Mouse (Mus musculus) small intestine, adult 2 months (tissue): ENCODE results near the gene Olfr554.

Experiments used
- CTCF ChIP-seq: fragments of 200-500 bp; IDR thresholded peaks from 2 replicates; pipeline ENCODE4 v1.5.1; 2012; ENCODE audit warnings: low read depth, mild to moderate bottlenecking, control low read depth, inconsistent platforms, low read length, moderate library complexity, mixed read lengths; ENCODE audit not compliant: insufficient replicate concordance, insufficient read length; ENCODE audit errors: extremely low read depth
- POLR2A ChIP-seq: fragments of 200-500 bp; IDR thresholded peaks from 2 replicates; pipeline ENCODE4 v1.6.1; 2012; ENCODE audit warnings: low read depth, mild to moderate bottlenecking, control low read depth, inconsistent platforms, low read length, moderate library complexity

GRCm38 (mm10) chr7:102686944-102687501 lies 48.8 kb downstream of the Olfr554 start, which contains the start of gene Trim68:
- TF ChIP-seq CTCF (no peak), POLR2A (peak; percentile 26; the same call in 1 of the 2 replicates)
